In genomic region chr11:102375196-102376173, GRCm38 (mm10) we compare ENCODE assay signal across 8 mouse cellular contexts. TPM values are rescaled to one million over a fixed set of nuclear protein-coding genes. Genes with fewer than 3 reads are reported as not detected.
DNase-seq lines count a peak whose midpoint lies in the region; ATAC-seq lines count a peak whose summit lies in the region.

No protein-coding gene starts in this region.

- peak overlapping the region; percentile 43 for H3K4me2 ChIP-seq in intestine, embryonic 14.5 days (ENCODE audit: low read length)
- H3K4me2 ChIP-seq in liver, embryonic 15.5 days, result peak overlapping the region; percentile 74
- peak overlapping the region; percentile 44 for H3K4me2 ChIP-seq in neural tube, embryonic 15.5 days

- H3K36me3 ChIP-seq in intestine, embryonic 14.5 days (ENCODE audit: control insufficient read depth, insufficient read depth, low read length), result no peaks in the 10 kb centered on the region
- 0 out of 2 replicates have a peak, but pooled peaks cover 5% of the 10 kb centered on the region for H3K36me3 ChIP-seq in liver, embryonic 15.5 days (replicated peaks)
- H3K36me3 ChIP-seq in neural tube, embryonic 15.5 days, result no peaks in the 10 kb centered on the region

- H3K27ac ChIP-seq in intestine, embryonic 14.5 days (ENCODE audit: low read depth), result peak overlapping the region; percentile 29; the same call in 1 of the 2 replicates
- H3K27ac ChIP-seq in liver, embryonic 15.5 days (replicated peaks), result peak overlapping the region; percentile 99
- no peak overlapping the region for H3K27ac ChIP-seq in neural tube, embryonic 15.5 days (replicated peaks)

- no peaks in the 10 kb centered on the region for H3K27me3 ChIP-seq in intestine, embryonic 14.5 days (replicated peaks; ENCODE audit: control insufficient read depth, insufficient read depth, low read length)
- peaks cover 26% of the 10 kb centered on the region; the same call in 1 of the 2 replicates for H3K27me3 ChIP-seq in liver, embryonic 15.5 days
- H3K27me3 ChIP-seq in neural tube, embryonic 15.5 days (replicated peaks), result no peaks in the 10 kb centered on the region; the same call in 1 of the 2 replicates

- peaks cover 5% of the 10 kb centered on the region; the same call in 1 of the 2 replicates for H3K9me3 ChIP-seq in intestine, embryonic 14.5 days (ENCODE audit: control insufficient read depth, low read length)
- H3K9me3 ChIP-seq in liver, embryonic 15.5 days (replicated peaks), result peaks cover 6% of the 10 kb centered on the region
- no peaks in the 10 kb centered on the region; the same call in 1 of the 2 replicates for H3K9me3 ChIP-seq in neural tube, embryonic 15.5 days (replicated peaks)

- peak; percentile 58 to 68 for DNase-seq in adrenal gland, adult 18-20 months (ENCODE audit: low spot score in 2 of 2)
- peak; percentile 57 to 62 for DNase-seq in cerebellum, postnatal 10 days
- peak; percentile 36 for DNase-seq in gastrocnemius, postnatal 14 days
- DNase-seq in intestine, embryonic 14.5 days (ENCODE audit: low spot score), result peak; percentile 82

- intact Hi-C loops in gastrocnemius, postnatal 14 days (cut with DNase I; ENCODE audit: low total_unique reads), result no loop called here

- ATAC-seq in intestine, embryonic 14.5 days (replicated peaks; ENCODE audit: low FRiP score, low TSS enrichment, low read depth), result peak; percentile 56
- peak; percentile 89 for ATAC-seq in liver, embryonic 15.5 days (ENCODE audit: insufficient read depth)
- ATAC-seq in neural tube, embryonic 15.5 days (ENCODE audit: low FRiP score), result no peak
- no peak for ATAC-seq in inflammation-experienced regulatory T-cells, adult 6 months
- ATAC-seq in monocyte, adult 5-6 weeks (replicated peaks; ENCODE audit: insufficient number of reproducible peaks, low FRiP score, low TSS enrichment, poor library complexity, severe bottlenecking), result no peak

- WGBS in intestine, embryonic 14.5 days, result 6% methylated on average over 23 of the region's 23 CpGs
- WGBS in liver, embryonic 15.5 days (ENCODE audit: insufficient replicate concordance), result 3% methylated on average over 23 of the region's 23 CpGs
- 7% methylated on average over 23 of the region's 23 CpGs for WGBS in neural tube, embryonic 15.5 days

- no peak overlapping the region for H3K9ac ChIP-seq in intestine, embryonic 14.5 days (ENCODE audit: low read length)
- peak overlapping the region; percentile 83 for H3K9ac ChIP-seq in liver, embryonic 15.5 days
- H3K9ac ChIP-seq in neural tube, embryonic 15.5 days (replicated peaks), result 0 out of 2 replicates have a peak overlapping the region, but pooled peaks have one; percentile 21

- no peak overlapping the region for H3K4me3 ChIP-seq in intestine, embryonic 14.5 days (ENCODE audit: low read depth, low read length)
- peak overlapping the region; percentile 55 for H3K4me3 ChIP-seq in liver, embryonic 15.5 days (replicated peaks)
- 0 out of 2 replicates have a peak overlapping the region, but pooled peaks have one; percentile 4 for H3K4me3 ChIP-seq in neural tube, embryonic 15.5 days (replicated peaks)

- peaks cover 8% of the 10 kb centered on the region for H3K4me1 ChIP-seq in intestine, embryonic 14.5 days (replicated peaks; ENCODE audit: control insufficient read depth, insufficient read depth, low read length)
- H3K4me1 ChIP-seq in liver, embryonic 15.5 days (replicated peaks), result peaks cover 83% of the 10 kb centered on the region
- peaks cover 12% of the 10 kb centered on the region; the same call in 1 of the 2 replicates for H3K4me1 ChIP-seq in neural tube, embryonic 15.5 days

RNA-seq across cellular contexts. Expression of gene Slc4a1, which starts 9.5 kb away (rescaled TPM):
- total RNA-seq in adrenal gland, adult 18-20 months (2021), result under 1 TPM; 0.23 to 0.80 TPM
- 1 to 10 TPM in 1 of 2 experiments, under 1 TPM in 1; 0.59 to 1.5 TPM for total RNA-seq in gastrocnemius, postnatal 14 days (2021)
- 1.8 and 2.8 TPM in 2 replicates for polyA plus RNA-seq in intestine, embryonic 14.5 days (2014; fragmentation: Nextera tagmentation; extraction: Ambion mirVana)
- 1,073 and 1,204 TPM in 2 replicates for polyA plus RNA-seq in liver, embryonic 15.5 days (2015; fragmentation: Nextera tagmentation; extraction: Ambion mirVana)
- polyA plus RNA-seq in neural tube, embryonic 15.5 days (2015; fragmentation: Nextera tagmentation; extraction: Ambion mirVana), result 2.5 and 3.5 TPM in 2 replicates
- under 1 TPM in 1 of 3 experiments, not detected in 2; 0.08 TPM for polyA plus RNA-seq in inflammation-experienced regulatory T-cells, adult 6 months (2017; shearing (Covaris generic))
- total RNA-seq in monocyte, adult 5-6 weeks (2017), result 2.2 to 10.4 TPM (median 8.0 TPM) in 3 replicates

RNA-seq across cellular contexts. Expression of gene Rundc3a, which starts 17.7 kb away (rescaled TPM):
- 10 to 100 TPM; 40.0 to 45.9 TPM for total RNA-seq in adrenal gland, adult 18-20 months (2021)
- total RNA-seq in gastrocnemius, postnatal 14 days (2021), result under 1 TPM; 0.66 to 0.90 TPM
- 7.6 and 10.0 TPM in 2 replicates for polyA plus RNA-seq in intestine, embryonic 14.5 days (2014; fragmentation: Nextera tagmentation; extraction: Ambion mirVana)
- polyA plus RNA-seq in liver, embryonic 15.5 days (2015; fragmentation: Nextera tagmentation; extraction: Ambion mirVana), result 2.2 and 2.4 TPM in 2 replicates
- polyA plus RNA-seq in neural tube, embryonic 15.5 days (2015; fragmentation: Nextera tagmentation; extraction: Ambion mirVana), result 111 and 138 TPM in 2 replicates
- 1 to 10 TPM; 1.8 to 3.2 (median 2.0) TPM for polyA plus RNA-seq in inflammation-experienced regulatory T-cells, adult 6 months (2017; shearing (Covaris generic))
- total RNA-seq in monocyte, adult 5-6 weeks (2017), result 4.8 TPM in 1 of 3 replicates, not detected in the others

RNA-seq across cellular contexts. Expression of gene Slc25a39, which starts 32.3 kb away (rescaled TPM):
- total RNA-seq in adrenal gland, adult 18-20 months (2021), result 100 to 1,000 TPM; 461 to 466 TPM
- total RNA-seq in gastrocnemius, postnatal 14 days (2021), result 10 to 100 TPM; 46.6 to 48.9 TPM
- polyA plus RNA-seq in intestine, embryonic 14.5 days (2014; fragmentation: Nextera tagmentation; extraction: Ambion mirVana), result 281 and 296 TPM in 2 replicates
- polyA plus RNA-seq in liver, embryonic 15.5 days (2015; fragmentation: Nextera tagmentation; extraction: Ambion mirVana), result 451 and 525 TPM in 2 replicates
- 161 and 175 TPM in 2 replicates for polyA plus RNA-seq in neural tube, embryonic 15.5 days (2015; fragmentation: Nextera tagmentation; extraction: Ambion mirVana)
- 10 to 100 TPM; 40.1 to 61.9 (median 53.3) TPM for polyA plus RNA-seq in inflammation-experienced regulatory T-cells, adult 6 months (2017; shearing (Covaris generic))
- 20.2 to 30.1 TPM (median 25.0 TPM) in 3 replicates for total RNA-seq in monocyte, adult 5-6 weeks (2017)

RNA-seq across cellular contexts. Expression of gene Grn, which starts 54.6 kb away (rescaled TPM):
- 100 to 1,000 TPM; 156 to 181 TPM for total RNA-seq in adrenal gland, adult 18-20 months (2021)
- total RNA-seq in gastrocnemius, postnatal 14 days (2021), result 10 to 100 TPM; 57.2 to 63.7 TPM
- 115 and 116 TPM in 2 replicates for polyA plus RNA-seq in intestine, embryonic 14.5 days (2014; fragmentation: Nextera tagmentation; extraction: Ambion mirVana)
- 94.8 and 121 TPM in 2 replicates for polyA plus RNA-seq in liver, embryonic 15.5 days (2015; fragmentation: Nextera tagmentation; extraction: Ambion mirVana)
- polyA plus RNA-seq in neural tube, embryonic 15.5 days (2015; fragmentation: Nextera tagmentation; extraction: Ambion mirVana), result 92.1 and 96.3 TPM in 2 replicates
- polyA plus RNA-seq in inflammation-experienced regulatory T-cells, adult 6 months (2017; shearing (Covaris generic)), result 10 to 100 TPM; 21.8 to 32.1 (median 26.1) TPM
- 62.3 to 97.9 TPM (median 97.8 TPM) in 3 replicates for total RNA-seq in monocyte, adult 5-6 weeks (2017)

RNA-seq across cellular contexts. Expression of gene Ubtf, which starts 55.9 kb away (rescaled TPM):
- total RNA-seq in adrenal gland, adult 18-20 months (2021), result 100 to 1,000 TPM in 1 of 2 experiments, 10 to 100 TPM in 1; 93.7 to 117 TPM
- total RNA-seq in gastrocnemius, postnatal 14 days (2021), result 10 to 100 TPM; 38.2 to 45.5 TPM
- polyA plus RNA-seq in intestine, embryonic 14.5 days (2014; fragmentation: Nextera tagmentation; extraction: Ambion mirVana), result 85.5 and 86.0 TPM in 2 replicates
- 50.9 and 55.2 TPM in 2 replicates for polyA plus RNA-seq in liver, embryonic 15.5 days (2015; fragmentation: Nextera tagmentation; extraction: Ambion mirVana)
- polyA plus RNA-seq in neural tube, embryonic 15.5 days (2015; fragmentation: Nextera tagmentation; extraction: Ambion mirVana), result 68.9 and 79.5 TPM in 2 replicates
- 10 to 100 TPM; 42.5 to 45.0 (median 44.6) TPM for polyA plus RNA-seq in inflammation-experienced regulatory T-cells, adult 6 months (2017; shearing (Covaris generic))
- 160 to 166 TPM (median 161 TPM) in 3 replicates for total RNA-seq in monocyte, adult 5-6 weeks (2017)

Comparison
In these comparisons a context has a peak if more than half of its experiments do, and no peak if none do; other contexts are left out.
1. ATAC-seq: peak in intestine, embryonic 14.5 days (single experiment) and liver, embryonic 15.5 days (single experiment); none in neural tube, embryonic 15.5 days (single experiment), inflammation-experienced regulatory T-cells, adult 6 months (single experiment) and monocyte, adult 5-6 weeks (single experiment).
2. RNA of gene Slc4a1, which starts 9.5 kb away (polyA plus RNA-seq): 1,073 to 1,204 TPM in liver, embryonic 15.5 days; 1.8 to 2.8 TPM in intestine, embryonic 14.5 days, 2.5 to 3.5 TPM in neural tube, embryonic 15.5 days and 0.08 TPM in inflammation-experienced regulatory T-cells, adult 6 months; every median in the first group is over 100 times any median in the second.
3. RNA of gene Rundc3a, which starts 17.7 kb away (polyA plus RNA-seq): 111 to 138 TPM in neural tube, embryonic 15.5 days; 7.6 to 10.0 TPM in intestine, embryonic 14.5 days, 2.2 to 2.4 TPM in liver, embryonic 15.5 days and 1.8 to 3.2 TPM in inflammation-experienced regulatory T-cells, adult 6 months; every median in the first group is over 10 times any median in the second.
4. Peak in every context shown above with its lines, with median percentiles within 50 percentile points of each other: DNase-seq and H3K4me2 ChIP-seq.